21 mouse cellular contexts compared by ENCODE assay signal in the genomic region with DNA sequence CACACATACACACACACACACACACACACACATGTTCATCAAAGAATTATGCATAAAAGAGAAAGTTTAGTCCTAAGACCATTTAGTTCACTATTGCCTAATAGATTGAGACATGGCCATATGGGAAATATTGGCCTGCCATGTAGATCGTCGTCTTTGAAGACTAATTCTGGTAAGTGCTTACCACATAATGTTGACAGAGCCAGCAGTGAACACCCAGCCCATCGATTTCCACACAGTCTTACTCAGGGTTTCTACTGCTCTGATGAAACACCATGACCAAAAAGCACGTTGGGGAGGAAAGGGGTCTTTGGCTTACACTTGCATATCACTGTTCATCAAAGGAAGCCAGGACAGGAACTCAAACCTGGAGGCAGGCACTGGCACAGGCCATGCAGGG. TPM values are rescaled to one million over a fixed set of nuclear protein-coding genes. Genes with fewer than 3 reads are reported as not detected.
"Had no signal": no experiment of that assay in that cellular context is flagged by ENCODE, and none has a peak within 500 bp of the region (broad histone marks: within the 10 kb centered on the region; RNA-seq: fewer than 3 reads in every experiment).

No protein-coding gene starts in this region.

- H3K4me3 ChIP-seq: limb, embryonic 12.5 days; liver, embryonic 15.5 days; midbrain, embryonic 13.5 days; stomach, embryonic 15.5 days had no signal

- DNase-seq: kidney, adult 9 months; kidney, postnatal 36 days; layer of hippocampus, adult 9-11 months; layer of hippocampus, postnatal 36 days; right cerebral cortex, postnatal 14 days; thymus, adult 2 months; thymus, postnatal 25 days had no signal

- H3K4me1 ChIP-seq: limb, embryonic 12.5 days; liver, embryonic 15.5 days; midbrain, embryonic 13.5 days; stomach, embryonic 15.5 days had no signal

- ATAC-seq: midbrain, embryonic 13.5 days had no signal

- H3K27ac ChIP-seq: kidney, postnatal 0 days; limb, embryonic 12.5 days; liver, embryonic 15.5 days; macrophage; midbrain, embryonic 13.5 days; stomach, embryonic 15.5 days had no signal

RNA-seq across cellular contexts. Expression of gene Bcl2l10, which starts 5.1 kb away (rescaled TPM):
- total RNA-seq: layer of hippocampus, adult 18-20 months; left cerebral cortex, postnatal 25 days; liver, adult 2 months; midbrain, postnatal 0 days had no signal
- polyA plus RNA-seq: kidney, postnatal 0 days; limb, embryonic 12.5 days; liver, adult 2 months; liver, embryonic 15.5 days; lung, embryonic 16.5 days; macrophage; midbrain, embryonic 13.5 days; midbrain, postnatal 0 days; neural tube, embryonic 14.5 days; spleen, adult 2 months; stomach, embryonic 15.5 days; testis, adult 2 months; thymus, adult 2 months had no signal
